Mouse (Mus musculus) bone marrow, adult 2 months (tissue): ENCODE results near the gene Ccm2l.

Source experiments
- CTCF ChIP-seq: fragments of 200-500 bp; IDR thresholded peaks from 2 replicates; pipeline ENCODE4 v1.5.1; 2011; ENCODE audit warnings: low read length, control low read depth; ENCODE audit not compliant: control insufficient read depth, insufficient read depth
- POLR2A ChIP-seq: fragments of 200-500 bp; IDR thresholded peaks from 2 replicates; pipeline ENCODE4 v1.6.1; 2011; ENCODE audit warnings: low read depth, mild to moderate bottlenecking, control low read depth, low read length, borderline replicate concordance; ENCODE audit not compliant: control insufficient read depth

GRCm38 (mm10) chr2:153058365-153058764 lies 7.4 kb upstream of the Ccm2l start:
- TF ChIP-seq CTCF (no peak), POLR2A (no peak)
